Comparison of ENCODE assay signal across 9 mouse cellular contexts in genomic region chr1:86520361-86520760, GRCm38 (mm10). TPM values are rescaled to one million over a fixed set of nuclear protein-coding genes. Genes with fewer than 3 reads are reported as not detected.
DNase-seq lines count a peak whose midpoint lies in the region; ATAC-seq lines count a peak whose summit lies in the region.
"Had no signal": no experiment of that assay in that cellular context is flagged by ENCODE, and none has a peak within 500 bp of the region (broad histone marks: within the 10 kb centered on the region; RNA-seq: fewer than 3 reads in every experiment).

No protein-coding gene starts in this region.

- H3K27ac ChIP-seq in midbrain, embryonic 10.5 days (replicated peaks) = peak overlapping the region; percentile 24; the same call in 1 of the 2 replicates
- no peak overlapping the region for H3K27ac ChIP-seq in midbrain, embryonic 13.5 days
- H3K27ac ChIP-seq: heart, embryonic 13.5 days had no signal

- H3K36me3 ChIP-seq in midbrain, embryonic 10.5 days = no peaks in the 10 kb centered on the region
- no peaks in the 10 kb centered on the region for H3K36me3 ChIP-seq in midbrain, embryonic 13.5 days
- H3K36me3 ChIP-seq: heart, embryonic 13.5 days had no signal

- H3K4me2 ChIP-seq in midbrain, embryonic 13.5 days (replicated peaks) = no peak overlapping the region
- H3K4me2 ChIP-seq: heart, embryonic 13.5 days had no signal

- H3K9me3 ChIP-seq in midbrain, embryonic 10.5 days (replicated peaks) = no peaks in the 10 kb centered on the region
- no peaks in the 10 kb centered on the region for H3K9me3 ChIP-seq in midbrain, embryonic 13.5 days
- H3K9me3 ChIP-seq: heart, embryonic 13.5 days had no signal

- peaks cover 11% of the 10 kb centered on the region for H3K27me3 ChIP-seq in midbrain, embryonic 10.5 days (ENCODE audit: low read depth, poor library complexity, severe bottlenecking)
- no peaks in the 10 kb centered on the region for H3K27me3 ChIP-seq in midbrain, embryonic 13.5 days
- H3K27me3 ChIP-seq: heart, embryonic 13.5 days had no signal

- ATAC-seq in cerebellum, adult (ENCODE audit: insufficient number of reproducible peaks, low FRiP score, low TSS enrichment) = no peak
- ATAC-seq in midbrain, embryonic 13.5 days = no peak

- WGBS in midbrain, embryonic 10.5 days = 36% methylated on average over 7 of the region's 7 CpGs
- 34% methylated on average over 7 of the region's 7 CpGs for WGBS in midbrain, embryonic 13.5 days

- no peak overlapping the region for H3K4me3 ChIP-seq in midbrain, embryonic 10.5 days
- H3K4me3 ChIP-seq in midbrain, embryonic 13.5 days (replicated peaks) = no peak overlapping the region
- H3K4me3 ChIP-seq: heart, embryonic 13.5 days had no signal

- peak; percentile 70 to 71 for DNase-seq in cerebellum, postnatal 10 days
- peak; percentile 62 for DNase-seq in midbrain, embryonic 10.5 days (ENCODE audit: low spot score)
- peak; percentile 82 for DNase-seq in embryo, embryonic 10 days (ENCODE audit: low spot score)
- DNase-seq in lung, postnatal 14 days = peak; percentile 63
- DNase-seq in frontal cortex, postnatal 10 days (ENCODE audit: low spot score in 2 of 2) = no peak
- DNase-seq in heart, adult 8-10 months (ENCODE audit: low spot score) = no peak

- H3K9ac ChIP-seq in midbrain, embryonic 13.5 days (replicated peaks) = no peak overlapping the region
- H3K9ac ChIP-seq: heart, embryonic 13.5 days had no signal

- H3K4me1 ChIP-seq in midbrain, embryonic 10.5 days = peaks cover 23% of the 10 kb centered on the region
- peaks cover 23% of the 10 kb centered on the region for H3K4me1 ChIP-seq in midbrain, embryonic 13.5 days (replicated peaks)

RNA-seq across cellular contexts. Expression of gene Ptma, which starts 6.2 kb away (rescaled TPM):
- 2,732 and 2,904 TPM in 2 replicates for polyA plus RNA-seq in midbrain, embryonic 10.5 days (2016; fragmentation: Nextera tagmentation; extraction: Ambion mirVana)
- 2,381 and 2,469 TPM in 2 replicates for polyA plus RNA-seq in midbrain, embryonic 13.5 days (2015; fragmentation: Nextera tagmentation; extraction: Ambion mirVana)
- total RNA-seq in heart, adult 8-10 months (2022) = 100 to 1,000 TPM; 183 to 230 (median 211) TPM

Comparison
In these comparisons a context has a peak if more than half of its experiments do, and no peak if none do; other contexts are left out.
1. DNase-seq: peak in cerebellum, postnatal 10 days (2 of 2), midbrain, embryonic 10.5 days (single experiment), embryo, embryonic 10 days (single experiment) and lung, postnatal 14 days (single experiment); none in frontal cortex, postnatal 10 days (0 of 2) and heart, adult 8-10 months (single experiment).